Mouse (Mus musculus) T-helper 17 cell (primary cell): ENCODE results near the gene Pfkfb4.

Source experiments
- in situ Hi-C, 2 experiments: fragments of 300-600 bp; cut with MboI, MseI; formaldehyde crosslinking; loops; 1 replicate in 1 of 2; 2 replicates in 1 of 2; pipeline ENCODE4 v1.15.1; 2025; ENCODE audit warnings: high pct_unique_total_duplicates in 2 of 2

The Pfkfb4 gene

GRCm38 (mm10) chr9:109030312-109030711 lies 38.7 kb downstream of the Pfkfb4 start:
- in situ Hi-C loops: no loop called here

- in situ Hi-C loops: no loop called here
Observed at GRCm38 (mm10) chr9:109031001-109031400, 39.4 kb downstream of the Pfkfb4 start.

- in situ Hi-C loops: no loop called here
Observed at GRCm38 (mm10) chr9:109031686-109032085, 40.1 kb downstream of the Pfkfb4 start.

- in situ Hi-C loops: no loop called here
Observed at GRCm38 (mm10) chr9:109032435-109032834, 40.9 kb downstream of the Pfkfb4 start.

GRCm38 (mm10) chr9:109038086-109038895 lies 46.7 kb downstream of the Pfkfb4 start, which contains the start of gene Shisa5:
Gene Shisa5 (plus strand): TSS chr9:109038565.
- in situ Hi-C loops: no loop called here

GRCm38 (mm10) chr9:109038901-109039364 lies 47.4 kb downstream of the Pfkfb4 start:
- in situ Hi-C loops: no loop called here

- in situ Hi-C loops: no loop called here
Observed at GRCm38 (mm10) chr9:109039681-109040080, 48.1 kb downstream of the Pfkfb4 start.

- in situ Hi-C loops: no loop called here
Observed at GRCm38 (mm10) chr9:109040216-109040615, 48.6 kb downstream of the Pfkfb4 start.

- in situ Hi-C loops: no loop called here
Observed at GRCm38 (mm10) chr9:109040906-109041305, 49.3 kb downstream of the Pfkfb4 start.

GRCm38 (mm10) chr9:109041351-109041750 lies 49.8 kb downstream of the Pfkfb4 start:
- in situ Hi-C loops: no loop called here

GRCm38 (mm10) chr9:109046306-109046705 lies 54.7 kb downstream of the Pfkfb4 start:
- in situ Hi-C loops: no loop called here

- in situ Hi-C loops: no loop called here
Observed at GRCm38 (mm10) chr9:109049316-109049715, 57.7 kb downstream of the Pfkfb4 start.

- in situ Hi-C loops: loop anchor here (5.0 to 25.0 kb wide), 6 partner anchors 398 to 1862 kb away; partner anchors contain the start of genes Dalrd3 (in 1 of the 2), Fam240a (in 1 of the 2), Impdh2 (in 1 of the 2) and Ndufaf3 (in 1 of the 2)
Observed at GRCm38 (mm10) chr9:109049996-109050673, 58.6 kb downstream of the Pfkfb4 start.

- in situ Hi-C loops: loop anchor here (5.0 to 25.0 kb wide), 6 partner anchors 398 to 1862 kb away; partner anchors contain the start of genes Dalrd3 (in 1 of the 2), Fam240a (in 1 of the 2), Impdh2 (in 1 of the 2) and Ndufaf3 (in 1 of the 2)
Observed at GRCm38 (mm10) chr9:109050674-109050997, 59.1 kb downstream of the Pfkfb4 start.

- in situ Hi-C loops: loop anchor here (5.0 to 25.0 kb wide), 6 partner anchors 399 to 1861 kb away; partner anchors contain the start of genes Dalrd3 (in 1 of the 2), Fam240a (in 1 of the 2), Impdh2 (in 1 of the 2) and Ndufaf3 (in 1 of the 2)
Observed at GRCm38 (mm10) chr9:109051011-109051501, 59.5 kb downstream of the Pfkfb4 start.

GRCm38 (mm10) chr9:109051651-109052489 lies 60.3 kb downstream of the Pfkfb4 start:
- in situ Hi-C loops: loop anchor here (5.0 to 25.0 kb wide), 6 partner anchors 400 to 1860 kb away; partner anchors contain the start of genes Dalrd3 (in 1 of the 2), Fam240a (in 1 of the 2), Impdh2 (in 1 of the 2) and Ndufaf3 (in 1 of the 2)

GRCm38 (mm10) chr9:109052490-109053260 lies 61.1 kb downstream of the Pfkfb4 start:
- in situ Hi-C loops: loop anchor here (5.0 to 25.0 kb wide), 6 partner anchors 400 to 1860 kb away; partner anchors contain the start of genes Dalrd3 (in 1 of the 2), Fam240a (in 1 of the 2), Impdh2 (in 1 of the 2) and Ndufaf3 (in 1 of the 2)

GRCm38 (mm10) chr9:109053366-109053765 lies 61.8 kb downstream of the Pfkfb4 start:
- in situ Hi-C loops: loop anchor here (5.0 to 25.0 kb wide), 6 partner anchors 401 to 1859 kb away; partner anchors contain the start of genes Dalrd3 (in 1 of the 2), Fam240a (in 1 of the 2), Impdh2 (in 1 of the 2) and Ndufaf3 (in 1 of the 2)

- in situ Hi-C loops: loop anchor here (5.0 to 25.0 kb wide), 6 partner anchors 402 to 1858 kb away; partner anchors contain the start of genes Dalrd3 (in 1 of the 2), Fam240a (in 1 of the 2), Impdh2 (in 1 of the 2) and Ndufaf3 (in 1 of the 2)
Observed at GRCm38 (mm10) chr9:109053851-109054250, 62.3 kb downstream of the Pfkfb4 start.
